Mouse (Mus musculus) limb, embryonic 11.5 days (tissue): ENCODE data around the gene Exoc6b. TPM values are rescaled to one million over a fixed set of nuclear protein-coding genes. Genes with fewer than 3 reads are reported as not detected.

Experiments
- ATAC-seq: fragments of 200-750 bp; cut with Nextera tagmentation; 2 replicates; pipeline ENCODE4 v1.8.0; 2017; ENCODE audit warnings: low read depth; ENCODE audit not compliant: insufficient number of reproducible peaks, low FRiP score, low TSS enrichment
- DNase-seq: peaks from one replicate; pipeline ENCODE4 v3.0.0-alpha.2; 2015; ENCODE audit warnings: low spot score
- H3K27ac ChIP-seq: fragments of 300-500 bp; sonication (generic); replicated peaks from 2 replicates; pipeline ENCODE4 v1.5.1; 2014; ENCODE audit warnings: low read depth, mild to moderate bottlenecking, low read length
- H3K27me3 ChIP-seq: fragments of 300-500 bp; sonication (generic); 2 replicates; pipeline ENCODE4 v1.6.1; 2014; ENCODE audit warnings: mild to moderate bottlenecking, low read length, mixed read lengths; ENCODE audit not compliant: control insufficient read depth, insufficient read depth
- H3K36me3 ChIP-seq: fragments of 300-500 bp; sonication (generic); 2 replicates; pipeline ENCODE4 v1.6.1; 2014; ENCODE audit warnings: mild to moderate bottlenecking, low read length, moderate library complexity, mixed read lengths; ENCODE audit not compliant: control insufficient read depth, insufficient read depth
- H3K4me1 ChIP-seq: fragments of 300-500 bp; sonication (generic); 2 replicates; pipeline ENCODE4 v1.6.1; 2014; ENCODE audit warnings: low read length, mixed read lengths; ENCODE audit not compliant: control insufficient read depth, insufficient read depth
- H3K4me2 ChIP-seq: fragments of 300-500 bp; sonication (generic); 2 replicates; pipeline ENCODE4 v1.6.1; 2014; ENCODE audit warnings: low read depth, mild to moderate bottlenecking, moderate library complexity; ENCODE audit not compliant: severe bottlenecking
- H3K4me3 ChIP-seq: fragments of 300-500 bp; sonication (generic); 2 replicates; pipeline ENCODE4 v1.5.1; 2014; ENCODE audit warnings: low read depth, low read length
- H3K9ac ChIP-seq: fragments of 300-500 bp; sonication (generic); 2 replicates; pipeline ENCODE4 v1.6.1; 2014; ENCODE audit warnings: mild to moderate bottlenecking, low read length
- H3K9me3 ChIP-seq: fragments of 300-500 bp; sonication (generic); 2 replicates; pipeline ENCODE4 v1.6.1; 2016; ENCODE audit warnings: low read length; ENCODE audit not compliant: control insufficient read depth
- WGBS: fragments of 180-500 bp; shearing (Covaris S2); extraction: QIAGEN DNeasy Blood & Tissue Kit; methylation state at CpG from one replicate; pipeline ENCODE4 v1.1.7; 2014; 5-methylcytosine and 5-hydroxymethylcytosine counted together
- polyA plus RNA-seq: library from polyadenylated mRNA; unstranded; fragments of >200 nt; fragmentation: Nextera tagmentation; extraction: Ambion mirVana; gene quantifications from 2 replicates; pipeline ENCODE4 v1.2.1, GENCODE M21; 2014

Gene Exoc6b
- polyA plus RNA-seq, 1 experiment from 2014 or later = 30.5 TPM

DNA sequence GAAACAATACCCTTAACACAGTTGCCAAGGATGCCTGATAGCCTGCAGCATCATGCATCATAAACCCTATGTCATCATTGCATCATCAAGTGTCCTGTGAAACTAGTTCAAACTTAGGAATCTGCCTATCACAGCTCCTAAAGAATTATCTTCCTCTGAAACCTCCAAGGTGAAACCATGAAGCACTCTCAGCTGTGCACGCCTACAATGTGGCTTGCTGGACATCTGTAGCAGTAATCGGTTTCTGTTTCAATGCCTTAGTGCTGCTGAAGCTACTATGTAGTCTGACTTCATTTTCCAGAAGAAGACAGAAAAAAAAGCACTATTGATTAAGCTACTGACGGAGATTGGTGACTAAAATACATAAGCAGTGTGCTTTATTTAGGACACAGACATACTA is 107.5 kb downstream of the Exoc6b start:
- Histone ChIP-seq H3K36me3 (no peaks in the 10 kb centered on the region), H3K27me3 (no peaks in the 10 kb centered on the region), H3K4me2 (no peak overlapping the region), H3K4me1 (no peaks in the 10 kb centered on the region), H3K4me3 (no peak overlapping the region), H3K9me3 (no peaks in the 10 kb centered on the region), H3K27ac (no peak overlapping the region), H3K9ac (no peak overlapping the region)
- no peak for DNase-seq
- ATAC-seq = no peak
- 94% methylated on average over 3 of the region's 3 CpGs for WGBS

DNA sequence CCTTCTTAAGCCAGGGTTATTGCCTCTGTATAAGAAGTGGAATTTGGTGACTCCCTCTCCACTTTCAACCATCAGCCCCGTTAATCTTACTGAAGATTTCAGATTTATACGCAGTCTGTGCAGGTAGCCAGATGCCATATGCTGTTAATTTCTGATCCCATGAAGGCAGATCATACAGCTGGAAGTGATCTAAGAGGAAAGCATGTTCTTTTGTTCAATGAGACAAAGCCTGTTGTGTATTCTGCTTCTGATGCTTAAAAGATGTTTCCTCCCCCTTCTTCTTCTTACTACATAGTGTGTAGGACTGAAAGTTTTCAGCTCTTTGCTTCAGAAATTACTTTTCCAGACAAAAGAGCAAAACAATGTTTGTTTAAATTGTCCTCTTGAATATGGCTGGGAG is 109.8 kb downstream of the Exoc6b start:
- no peak for DNase-seq
- Histone ChIP-seq H3K9ac (no peak overlapping the region), H3K9me3 (no peaks in the 10 kb centered on the region), H3K4me1 (no peaks in the 10 kb centered on the region), H3K36me3 (no peaks in the 10 kb centered on the region), H3K4me3 (no peak overlapping the region), H3K4me2 (no peak overlapping the region), H3K27me3 (no peaks in the 10 kb centered on the region), H3K27ac (no peak overlapping the region)
- ATAC-seq = no peak
- 42% methylated on average over 2 of the region's 2 CpGs for WGBS

DNA sequence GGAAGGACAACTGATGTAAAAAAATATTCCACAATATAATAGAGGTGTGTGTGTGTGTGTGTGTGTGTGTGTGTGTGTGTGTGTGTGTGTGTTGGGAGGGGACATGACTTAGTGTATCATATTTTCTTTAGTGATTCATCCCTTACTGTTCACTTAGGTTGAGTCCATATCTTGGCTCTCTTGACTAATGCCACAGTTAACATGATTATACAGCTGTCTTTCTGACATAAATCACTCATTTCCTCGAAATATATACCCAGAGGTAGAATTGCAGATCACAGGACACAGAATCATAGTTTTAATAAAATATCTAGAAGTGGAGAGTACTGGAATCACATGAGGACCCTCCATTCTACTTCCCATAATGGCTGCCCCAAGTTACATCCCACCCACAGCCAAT is 117.7 kb downstream of the Exoc6b start:
- WGBS = 75% methylated on average over 1 of the region's 1 CpGs
- ATAC-seq (no peak), DNase-seq (no peak)
- no peaks in the 10 kb centered on the region for H3K27me3 ChIP-seq
- H3K9me3 ChIP-seq = no peaks in the 10 kb centered on the region
- no peaks in the 10 kb centered on the region for H3K4me1 ChIP-seq
- no peak overlapping the region for H3K4me3 ChIP-seq
- no peak overlapping the region for H3K27ac ChIP-seq
- H3K4me2 ChIP-seq = no peak overlapping the region
- no peaks in the 10 kb centered on the region for H3K36me3 ChIP-seq
- no peak overlapping the region for H3K9ac ChIP-seq

DNA sequence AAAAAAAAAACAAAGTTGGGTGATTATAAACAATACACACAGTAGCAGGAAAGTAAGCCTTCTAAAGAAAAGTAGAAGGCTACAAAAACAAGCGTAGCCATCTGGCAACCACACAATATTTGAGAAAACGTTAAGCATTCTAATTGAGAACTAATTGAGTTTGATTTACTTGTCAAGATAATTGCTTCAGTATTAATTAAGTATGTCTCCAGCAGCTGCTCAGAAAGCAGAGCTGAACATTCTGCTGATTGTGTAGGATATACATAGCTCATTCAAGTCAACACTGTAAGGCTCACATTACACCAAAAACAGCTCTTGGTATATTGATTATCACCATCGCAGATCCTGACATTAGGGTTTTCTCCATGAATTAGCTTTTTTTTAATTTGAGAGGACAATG is 122.7 kb downstream of the Exoc6b start:
- ATAC-seq (no peak), DNase-seq (no peak)
- 61% methylated on average over 3 of the region's 3 CpGs for WGBS
- H3K27ac ChIP-seq = no peak overlapping the region
- no peaks in the 10 kb centered on the region for H3K27me3 ChIP-seq
- H3K4me3 ChIP-seq = no peak overlapping the region
- no peaks in the 10 kb centered on the region for H3K4me1 ChIP-seq
- no peak overlapping the region for H3K9ac ChIP-seq
- no peak overlapping the region for H3K4me2 ChIP-seq
- no peaks in the 10 kb centered on the region for H3K9me3 ChIP-seq
- no peaks in the 10 kb centered on the region for H3K36me3 ChIP-seq

DNA sequence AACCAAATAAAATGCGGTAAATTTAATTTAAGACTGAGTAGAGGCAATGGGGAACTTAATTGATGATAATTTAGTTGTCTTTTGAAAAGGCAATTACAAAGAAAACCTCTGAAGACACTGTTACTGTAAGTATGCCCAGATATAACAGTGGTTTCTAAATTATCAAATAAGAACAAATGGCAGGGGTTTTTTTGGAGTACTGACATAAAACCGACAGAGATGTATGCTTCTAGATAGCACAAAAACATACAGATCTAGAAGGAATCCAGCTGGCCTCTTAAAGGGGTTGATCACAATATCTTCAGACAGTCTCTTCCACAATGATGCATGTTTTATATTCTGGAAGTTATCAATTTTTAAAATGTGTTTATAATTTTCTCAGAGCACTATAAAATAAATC is 123.2 kb downstream of the Exoc6b start:
- H3K27me3 ChIP-seq = no peaks in the 10 kb centered on the region
- H3K4me1 ChIP-seq = no peaks in the 10 kb centered on the region
- H3K27ac ChIP-seq = no peak overlapping the region
- ATAC-seq = no peak
- no peak overlapping the region for H3K4me2 ChIP-seq
- H3K9me3 ChIP-seq = no peaks in the 10 kb centered on the region
- no peak for DNase-seq
- no peak overlapping the region for H3K9ac ChIP-seq
- H3K4me3 ChIP-seq = no peak overlapping the region
- H3K36me3 ChIP-seq = no peaks in the 10 kb centered on the region
- WGBS = 86% methylated on average over 2 of the region's 2 CpGs

DNA sequence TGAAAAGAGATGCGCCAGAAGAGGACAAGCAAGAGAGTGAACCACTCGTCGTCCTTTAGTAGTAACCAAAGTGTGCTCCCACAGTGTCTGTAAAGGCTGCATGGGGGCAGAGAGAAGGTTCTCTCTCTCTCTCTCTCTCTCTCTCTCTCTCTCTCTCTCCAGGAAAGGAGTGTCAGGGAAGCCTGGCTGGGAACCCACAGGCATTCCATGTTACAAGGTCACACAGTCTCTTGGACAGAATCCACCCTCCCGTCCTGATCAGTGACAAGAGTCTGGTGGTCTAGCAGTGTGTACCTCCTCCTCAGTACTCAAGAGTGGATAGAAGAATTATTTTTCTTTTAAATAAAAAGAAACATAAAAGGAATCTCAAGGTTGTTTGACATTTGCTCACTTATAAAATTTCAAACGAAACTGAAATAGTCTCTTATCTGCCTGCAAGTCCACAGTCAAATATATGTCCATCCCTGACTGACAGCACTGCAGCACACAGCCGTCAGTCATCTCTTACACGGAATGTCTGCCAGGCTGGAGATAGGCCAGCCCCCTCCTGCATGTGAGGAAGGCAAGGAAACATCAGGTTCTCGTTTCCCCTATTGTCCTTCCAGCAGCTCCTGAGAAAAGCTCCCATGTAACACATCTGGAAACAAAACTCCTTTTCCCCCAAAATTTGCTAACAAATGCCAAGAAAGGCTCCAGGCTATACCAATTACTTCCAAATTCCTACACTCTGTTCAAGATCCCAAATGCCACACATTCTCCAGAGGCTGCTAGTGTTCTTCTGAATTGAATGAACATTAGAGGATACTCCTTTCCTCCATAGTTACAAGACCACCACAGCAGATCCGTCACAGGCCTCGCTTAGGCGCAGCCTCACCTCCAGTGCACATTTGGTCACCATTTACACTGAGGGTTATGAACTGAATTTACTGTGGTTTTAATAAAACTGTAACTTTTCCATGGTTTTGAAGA is 136.1 kb downstream of the Exoc6b start:
- no peaks in the 10 kb centered on the region for H3K27me3 ChIP-seq
- no peak overlapping the region for H3K9ac ChIP-seq
- no peak for ATAC-seq
- 65% methylated on average over 11 of the region's 11 CpGs for WGBS
- DNase-seq = no peak
- no peaks in the 10 kb centered on the region for H3K36me3 ChIP-seq
- no peak overlapping the region for H3K4me3 ChIP-seq
- H3K9me3 ChIP-seq = no peaks in the 10 kb centered on the region
- no peaks in the 10 kb centered on the region for H3K4me1 ChIP-seq
- H3K27ac ChIP-seq = no peak overlapping the region
- no peak overlapping the region for H3K4me2 ChIP-seq

DNA sequence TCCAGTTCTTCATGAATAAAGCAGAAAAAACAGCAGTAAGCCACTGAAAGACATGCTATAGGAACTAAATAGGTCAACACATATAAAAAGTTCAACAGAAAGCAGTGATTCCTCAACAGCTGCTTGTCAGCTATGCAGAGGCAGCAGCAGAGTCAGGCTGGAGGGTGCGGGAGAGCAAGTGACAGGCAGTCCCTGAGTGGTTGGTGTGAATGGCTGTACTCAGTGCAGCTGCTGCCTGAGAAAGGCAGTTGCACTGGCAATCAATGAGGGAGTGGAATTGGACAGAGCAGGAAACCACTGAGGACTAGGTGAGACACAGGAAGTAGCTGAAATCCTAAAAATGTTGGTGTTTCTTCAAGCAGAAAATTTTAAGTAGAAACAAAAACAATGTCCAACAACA is 138.3 kb downstream of the Exoc6b start:
- no peak for DNase-seq

DNA sequence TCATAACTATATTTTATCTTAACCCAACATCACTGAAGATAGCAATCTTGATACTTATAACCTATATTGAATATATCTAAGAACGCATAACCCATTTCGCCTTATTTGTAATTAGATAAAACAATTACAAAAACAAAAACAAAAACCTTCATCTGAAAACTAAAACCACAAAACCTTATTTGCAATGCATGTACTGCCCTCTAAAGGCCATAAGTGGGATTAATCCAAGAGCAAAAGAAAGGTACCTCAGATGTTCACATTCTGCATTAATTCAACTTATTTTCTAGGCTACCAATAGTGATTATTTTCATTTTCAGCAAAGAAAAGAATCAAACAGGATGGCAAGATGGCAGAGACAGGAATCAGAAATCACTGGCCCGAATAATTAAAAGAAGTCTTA is 143.2 kb downstream of the Exoc6b start:
- H3K4me1 ChIP-seq = peaks cover 5% of the 10 kb centered on the region
- ATAC-seq (no peak), DNase-seq (no peak)
- no peak overlapping the region for H3K4me2 ChIP-seq
- WGBS = 64% methylated on average over 3 of the region's 3 CpGs
- no peak overlapping the region for H3K4me3 ChIP-seq
- H3K9me3 ChIP-seq = no peaks in the 10 kb centered on the region
- H3K27me3 ChIP-seq = no peaks in the 10 kb centered on the region
- no peak overlapping the region for H3K9ac ChIP-seq
- H3K36me3 ChIP-seq = no peaks in the 10 kb centered on the region
- H3K27ac ChIP-seq = no peak overlapping the region

More for the DNA sequence above, 138.3 kb downstream of the Exoc6b start:
- Histone ChIP-seq H3K4me1 (no peaks in the 10 kb centered on the region), H3K36me3 (no peaks in the 10 kb centered on the region), H3K9ac (no peak overlapping the region), H3K27ac (no peak overlapping the region), H3K4me3 (no peak overlapping the region), H3K9me3 (no peaks in the 10 kb centered on the region), H3K27me3 (no peaks in the 10 kb centered on the region), H3K4me2 (no peak overlapping the region)
- no peak for ATAC-seq
- WGBS = 57% methylated on average over 1 of the region's 1 CpGs
